Mouse (Mus musculus) right cerebral cortex, postnatal 4 days (tissue): ENCODE data around the gene Osbpl9.

Source experiments
- DNase-seq: peaks from one replicate; pipeline ENCODE4 v3.0.0-alpha.2; 2022

Osbpl9 gene

DNA sequence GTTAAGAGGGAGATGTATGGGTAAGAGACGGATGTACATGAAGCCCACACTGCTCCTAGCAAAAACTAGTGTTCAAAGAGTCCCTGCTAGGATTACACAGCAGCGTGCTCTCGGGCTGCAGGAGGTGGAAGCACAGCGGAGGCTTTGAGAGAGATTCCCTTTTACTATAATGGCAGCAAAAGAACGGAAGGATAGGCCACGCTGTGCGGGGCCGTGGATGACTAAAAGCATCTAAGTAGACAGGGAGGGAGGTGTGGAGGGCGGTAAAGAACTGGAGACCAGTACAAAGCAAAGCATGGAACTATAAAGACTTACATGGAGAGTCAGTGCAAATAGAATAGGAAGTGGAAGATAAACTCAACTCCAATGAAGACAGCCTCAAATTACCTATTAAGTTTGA is 74.1 kb downstream of the Osbpl9 start:
- DNase-seq, result no peak

DNA sequence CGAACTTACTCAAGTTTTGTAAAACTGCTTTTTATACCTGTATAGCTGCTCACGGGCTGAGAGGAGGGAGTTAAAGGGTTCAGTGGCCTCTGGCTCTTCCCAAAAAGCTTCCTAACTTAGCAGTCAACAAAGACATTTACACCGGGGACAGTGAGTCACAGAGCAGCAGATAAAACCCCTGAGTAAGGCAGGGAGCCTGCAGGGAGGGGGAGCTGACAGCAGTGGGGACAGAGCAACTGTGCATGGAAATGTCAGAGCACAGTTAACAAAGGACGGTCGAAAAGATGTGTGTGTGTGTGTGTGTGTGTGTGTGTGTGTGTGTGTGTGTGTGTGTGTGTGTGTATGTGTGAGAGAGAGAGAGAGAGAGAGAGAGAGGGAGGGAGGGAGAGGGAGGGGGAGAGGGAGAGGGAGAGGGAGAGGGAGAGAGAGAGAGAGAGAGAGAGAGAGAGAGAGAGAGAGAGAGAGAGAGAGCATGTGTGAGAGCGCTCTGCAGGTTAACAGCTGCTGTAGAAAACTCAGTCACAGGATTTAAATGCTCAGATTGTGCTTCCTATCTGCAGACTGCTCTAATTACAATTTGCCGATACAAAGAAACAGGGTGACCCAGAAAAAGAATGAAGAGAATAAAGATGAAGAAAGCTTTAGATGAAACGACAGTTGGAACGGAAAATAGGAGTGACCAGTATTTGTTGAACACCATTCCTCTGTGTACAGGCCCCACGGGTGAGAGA is 75.1 kb downstream of the Osbpl9 start:
- no peak for DNase-seq

GRCm38 (mm10) chr4:109125746-109126425 is 76.2 kb downstream of the Osbpl9 start:
- no peak for DNase-seq

- DNase-seq, result no peak
These were observed 79.1 kb downstream of the Osbpl9 start for GRCm38 (mm10) chr4:109122830-109123555.

DNA sequence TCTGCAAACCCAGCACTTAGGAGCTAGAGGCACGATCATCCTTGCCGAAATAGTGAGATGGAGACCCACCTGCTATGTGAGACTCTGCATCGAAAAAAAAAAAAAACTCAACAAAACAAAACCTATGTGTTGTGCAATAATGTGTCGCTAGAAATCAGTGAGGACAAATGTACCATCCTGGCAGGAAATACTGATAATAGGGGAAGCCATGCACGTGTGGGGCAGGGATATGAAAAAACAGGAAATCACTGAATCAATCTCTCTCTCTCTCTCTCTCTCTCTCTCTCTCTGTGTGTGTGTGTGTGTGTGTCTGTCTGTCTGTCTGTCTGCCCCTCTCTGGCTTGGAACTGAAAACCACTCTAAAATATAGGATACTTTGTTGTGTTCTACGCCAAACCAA is 81.3 kb downstream of the Osbpl9 start:
- no peak for DNase-seq

DNA sequence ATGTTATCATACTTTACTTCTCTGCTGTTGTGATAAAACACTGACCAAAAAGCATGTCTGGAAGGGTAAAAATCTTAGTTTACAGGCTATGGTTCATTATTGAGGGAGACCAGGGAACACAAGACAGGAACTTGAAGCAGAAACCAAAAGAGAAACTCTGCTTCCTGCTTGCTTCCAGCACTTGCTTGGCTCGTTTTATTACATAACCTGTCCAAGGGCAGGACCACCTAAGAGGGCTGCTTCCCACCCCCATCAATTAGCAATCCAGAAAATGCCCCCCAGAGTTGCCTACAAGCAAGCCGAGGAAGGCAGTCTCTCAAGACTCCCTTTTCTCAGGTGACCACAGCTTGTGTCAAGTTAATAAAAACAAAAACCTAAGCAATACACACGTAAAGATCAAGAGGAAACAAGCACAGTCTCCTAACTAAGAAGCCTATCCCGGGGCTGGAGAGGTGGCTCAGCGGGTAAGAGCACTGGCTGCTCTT is 82.4 kb downstream of the Osbpl9 start:
- no peak for DNase-seq

DNA sequence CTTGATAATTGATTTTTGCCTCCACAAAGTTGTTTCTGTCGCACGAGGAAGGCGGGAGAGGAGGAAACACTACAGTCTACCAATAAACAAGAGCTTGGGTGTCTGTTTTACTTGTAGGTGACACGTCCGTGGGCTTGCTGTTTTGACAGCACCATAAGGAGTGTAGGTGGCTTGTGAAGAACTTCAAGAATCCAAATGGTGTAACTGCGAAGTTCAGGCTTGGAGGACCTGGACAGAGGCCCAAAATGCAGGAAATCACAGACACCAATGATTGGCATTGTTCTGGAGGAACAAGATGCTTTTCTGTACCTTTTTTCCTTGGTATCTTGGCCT is 83.8 kb downstream of the Osbpl9 start:
- DNase-seq, result no peak

- peak; percentile 87 for DNase-seq
These were observed 84.3 kb downstream of the Osbpl9 start for GRCm38 (mm10) chr4:109117596-109118326.

DNA sequence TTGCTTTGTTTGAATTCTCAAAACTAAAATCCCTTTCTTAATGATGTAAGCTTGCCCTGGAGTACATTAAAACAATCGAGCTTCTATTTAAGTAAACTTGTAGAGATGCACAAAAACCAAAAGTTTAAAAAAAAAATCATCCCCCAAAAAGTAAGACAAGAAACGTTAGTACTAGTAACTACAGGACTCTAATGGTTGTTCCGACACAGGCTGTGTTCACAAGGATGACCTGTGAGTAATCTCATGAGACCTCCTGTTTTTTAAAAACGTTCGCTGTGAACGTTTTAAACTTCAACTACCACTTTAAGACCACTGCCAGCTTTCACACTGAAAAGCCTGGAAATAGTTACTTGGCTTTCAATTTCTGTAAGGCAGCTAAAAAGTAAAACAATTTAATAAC is 85.1 kb downstream of the Osbpl9 start:
- no peak for DNase-seq

DNA sequence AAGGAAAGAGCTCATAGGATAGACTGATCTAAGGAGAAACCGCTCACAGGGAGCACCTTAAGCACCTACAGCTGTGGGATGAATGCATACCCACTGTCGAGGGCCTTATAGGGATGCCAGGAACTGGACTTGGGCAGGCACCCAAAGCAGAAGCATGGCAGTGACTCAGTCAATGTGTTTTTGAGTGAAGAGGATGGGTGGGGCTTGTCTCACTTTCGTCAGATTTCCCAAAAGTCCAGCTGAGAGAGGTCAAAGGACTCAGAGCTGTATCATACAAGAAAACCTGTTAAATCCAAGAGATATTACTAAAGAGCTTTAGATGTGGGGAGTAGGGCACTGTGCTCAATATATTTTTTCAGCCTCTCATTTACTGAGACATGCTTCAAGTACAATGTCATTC is 85.6 kb downstream of the Osbpl9 start:
- DNase-seq, result no peak

GRCm38 (mm10) chr4:109115742-109116141 is 86.3 kb downstream of the Osbpl9 start:
- DNase-seq, result no peak

DNA sequence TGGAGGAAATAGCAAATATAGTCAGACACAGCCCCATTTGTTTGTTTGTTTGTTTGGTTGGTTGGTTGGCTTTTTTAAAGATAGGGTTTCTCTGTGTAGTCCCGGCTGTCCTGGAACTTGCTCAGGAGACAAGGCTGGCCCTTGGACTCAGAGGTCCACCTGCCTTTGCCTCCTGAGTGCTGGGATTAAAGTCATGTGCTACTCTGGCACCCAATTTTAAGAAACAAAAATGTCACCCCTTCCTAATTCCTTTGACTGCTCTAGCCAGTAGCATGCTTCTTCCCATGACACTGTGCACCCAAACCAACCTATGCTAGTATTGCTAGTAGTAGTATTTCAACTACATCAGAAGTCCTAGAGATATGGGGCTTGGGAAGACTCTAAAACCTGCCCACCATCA is 87.8 kb downstream of the Osbpl9 start:
- no peak for DNase-seq

GRCm38 (mm10) chr4:109112915-109113505 is 89.1 kb downstream of the Osbpl9 start:
- no peak for DNase-seq

GRCm38 (mm10) chr4:109110978-109111377 is 91.1 kb downstream of the Osbpl9 start:
- no peak for DNase-seq

GRCm38 (mm10) chr4:109109686-109110085 is 92.4 kb downstream of the Osbpl9 start:
- DNase-seq, result no peak

- no peak for DNase-seq
These were observed 93.1 kb downstream of the Osbpl9 start for GRCm38 (mm10) chr4:109109012-109109411.

DNA sequence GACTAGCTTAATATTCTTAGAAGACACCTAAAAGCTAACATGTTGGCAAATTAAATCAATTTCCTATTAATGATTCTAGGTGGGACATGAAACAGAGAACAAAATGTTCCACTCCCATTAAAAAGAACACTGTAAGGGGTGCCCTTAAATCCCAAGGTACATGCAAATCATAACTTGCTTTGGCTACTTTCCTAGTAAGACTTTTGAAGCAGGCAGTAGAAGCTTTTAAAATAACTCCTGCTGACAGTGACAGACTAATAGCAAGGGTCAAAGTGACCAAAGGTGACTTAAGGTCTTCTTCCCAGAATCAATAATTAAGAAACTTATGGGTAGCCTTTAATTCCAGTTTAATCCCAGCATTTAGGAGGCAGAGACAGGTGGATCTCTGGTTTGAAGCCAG is 95.5 kb downstream of the Osbpl9 start:
- no peak for DNase-seq

GRCm38 (mm10) chr4:109106034-109106433 is 96.0 kb downstream of the Osbpl9 start:
- DNase-seq, result peak; percentile 11

GRCm38 (mm10) chr4:109105254-109105653 is 96.8 kb downstream of the Osbpl9 start:
- no peak for DNase-seq

GRCm38 (mm10) chr4:109103145-109103883 is 98.8 kb downstream of the Osbpl9 start:
- DNase-seq, result no peak

DNA sequence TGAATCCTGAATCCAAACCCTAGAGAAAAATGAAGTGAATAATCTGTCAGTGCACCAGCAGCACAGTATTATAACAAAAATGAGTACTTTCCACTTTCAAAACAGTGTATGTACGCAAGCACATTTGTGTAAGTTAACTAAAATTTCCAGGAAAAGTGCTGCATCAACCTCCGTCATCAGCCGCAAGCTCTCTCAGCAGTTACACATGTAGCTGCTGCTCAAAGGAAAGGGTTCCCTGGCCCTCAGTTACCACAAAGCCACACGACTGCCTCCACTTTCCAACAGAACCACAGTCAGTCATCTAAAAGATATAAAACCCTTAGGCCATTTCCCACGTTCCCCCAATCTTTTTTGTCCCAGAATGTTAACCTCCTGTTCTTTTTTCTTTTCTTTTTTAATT is 99.5 kb downstream of the Osbpl9 start:
- no peak for DNase-seq

GRCm38 (mm10) chr4:109098861-109099260 is 103.2 kb downstream of the Osbpl9 start:
- no peak for DNase-seq
